Mouse (Mus musculus): ENCODE measurements at regions not wholly inside any gene's neighbourhood (a gene's known extent, or its start where the extent isn't known, plus 50 kb on each side); places are given as distances from the start of the nearest gene placed in this dataset.
"Not testable (repeated sequence)": the region's sequence is repeated elsewhere in the genome, so short reads cannot be mapped to it uniquely, and the experiment has no call there.

DNA sequence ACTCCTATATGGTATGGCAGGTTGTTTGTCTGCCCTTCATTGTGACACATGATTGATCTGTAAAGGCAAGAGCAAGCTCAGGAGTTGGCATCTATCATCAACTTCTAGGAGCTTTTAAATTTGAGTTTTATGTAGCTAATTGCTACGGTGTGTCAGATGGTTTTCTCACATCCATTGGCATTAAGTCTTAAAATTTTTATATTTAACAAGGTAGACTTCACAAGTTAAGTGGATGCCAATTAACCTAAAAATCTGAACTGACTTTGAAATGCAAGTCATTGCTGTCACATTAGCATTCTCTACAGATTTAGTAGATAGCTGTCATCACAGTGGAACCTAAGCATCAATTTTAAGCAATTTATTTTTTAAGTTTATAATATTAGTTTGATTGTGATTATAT, 345.5 kb downstream of the Hdgfl1 start:
- no peak overlapping the region for H3K4me3 ChIP-seq
- H3K9me3 ChIP-seq = no peaks in the 10 kb centered on the region
- no peak overlapping the region for H3K4me2 ChIP-seq (replicated peaks)
- H3K27ac ChIP-seq (replicated peaks) = no peak overlapping the region
- 0 out of 2 replicates have a peak, but pooled peaks cover 2% of the 10 kb centered on the region for H3K4me1 ChIP-seq
- H3K36me3 ChIP-seq = no peaks in the 10 kb centered on the region
- H3K9ac ChIP-seq (replicated peaks) = no peak overlapping the region
- peak; percentile 53 for ATAC-seq (replicated peaks)
- H3K27me3 ChIP-seq = no peaks in the 10 kb centered on the region
- 37% methylated on average over 1 of the region's 1 CpGs for WGBS

- no peak overlapping the region for H3K4me2 ChIP-seq (replicated peaks)
- H3K27me3 ChIP-seq = no peaks in the 10 kb centered on the region
- no peaks in the 10 kb centered on the region for H3K4me1 ChIP-seq
- no peak for ATAC-seq (replicated peaks)
- no peaks in the 10 kb centered on the region for H3K36me3 ChIP-seq
- H3K9me3 ChIP-seq = no peaks in the 10 kb centered on the region
- H3K4me3 ChIP-seq = no peak overlapping the region
- H3K9ac ChIP-seq (replicated peaks) = no peak overlapping the region
- H3K27ac ChIP-seq (replicated peaks) = no peak overlapping the region
Measured at GRCm38 (mm10) chr13:26405757-26406156, 364.2 kb downstream of the Hdgfl1 start.

- Histone ChIP-seq H3K9ac (replicated peaks) (no peak overlapping the region), H3K4me3 (no peak overlapping the region), H3K9me3 (no peaks in the 10 kb centered on the region), H3K27ac (replicated peaks) (no peak overlapping the region), H3K27me3 (no peaks in the 10 kb centered on the region), H3K4me2 (replicated peaks) (no peak overlapping the region), H3K36me3 (no peaks in the 10 kb centered on the region), H3K4me1 (no peaks in the 10 kb centered on the region)
- no peak for ATAC-seq (replicated peaks)
- 93% methylated on average over 2 of the region's 2 CpGs for WGBS
Measured at GRCm38 (mm10) chr13:26404707-26405106, 365.3 kb downstream of the Hdgfl1 start.

DNA sequence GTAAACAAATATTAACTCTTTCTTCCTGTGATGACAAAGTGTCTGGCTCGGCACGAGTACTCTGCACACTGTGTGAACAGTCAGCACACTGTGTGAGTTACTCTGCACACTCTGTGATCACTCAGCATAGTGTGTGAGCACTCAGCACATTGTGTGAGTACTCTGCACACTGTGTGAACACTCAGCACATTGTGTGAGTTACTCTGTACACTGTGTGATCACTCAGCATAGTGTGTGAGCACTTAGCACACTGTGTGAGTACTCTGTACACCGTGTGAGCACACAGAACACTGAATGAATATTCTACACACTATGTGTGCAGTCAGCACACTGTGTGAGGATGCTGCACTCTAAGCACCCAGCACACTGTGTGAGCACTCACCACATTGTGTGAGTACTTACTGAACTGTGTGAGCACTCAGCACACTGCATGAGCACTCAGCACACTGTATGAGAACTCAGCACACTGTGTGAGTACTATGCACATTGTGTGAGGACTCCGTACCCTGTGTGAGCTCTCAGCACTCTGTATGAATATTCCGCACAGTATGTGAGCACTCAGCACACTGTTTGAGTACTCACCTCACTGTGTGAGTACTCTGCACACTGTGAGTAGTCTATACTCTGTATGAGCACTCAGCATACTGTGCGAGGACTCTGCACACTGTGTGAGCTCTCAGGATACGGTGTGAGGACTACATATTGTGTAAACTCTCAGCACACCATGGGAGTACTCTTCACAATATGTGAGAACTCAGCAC, 381.9 kb downstream of the Hdgfl1 start:
- Histone ChIP-seq H3K9me3 (no peaks in the 10 kb centered on the region), H3K36me3 (no peaks in the 10 kb centered on the region), H3K27me3 (no peaks in the 10 kb centered on the region), H3K4me1 (no peaks in the 10 kb centered on the region), H3K27ac (replicated peaks) (no peak overlapping the region), H3K4me2 (replicated peaks) (no peak overlapping the region), H3K9ac (replicated peaks) (no peak overlapping the region), H3K4me3 (no peak overlapping the region)
- 93% methylated on average over 7 of the region's 7 CpGs for WGBS
- peak; percentile 66 for ATAC-seq (replicated peaks)

- ATAC-seq (replicated peaks) = no peak
- Histone ChIP-seq H3K4me1 (no peaks in the 10 kb centered on the region), H3K9ac (replicated peaks) (no peak overlapping the region), H3K4me2 (replicated peaks) (no peak overlapping the region), H3K9me3 (no peaks in the 10 kb centered on the region), H3K36me3 (no peaks in the 10 kb centered on the region), H3K27me3 (no peaks in the 10 kb centered on the region), H3K4me3 (no peak overlapping the region), H3K27ac (replicated peaks) (no peak overlapping the region)
- 49% methylated on average over 2 of the region's 2 CpGs for WGBS
Measured at GRCm38 (mm10) chr13:26382631-26383030, 387.3 kb downstream of the Hdgfl1 start.

GRCm38 (mm10) chr13:26382154-26382553, 387.8 kb downstream of the Hdgfl1 start:
- Histone ChIP-seq H3K36me3 (no peaks in the 10 kb centered on the region), H3K27ac (replicated peaks) (no peak overlapping the region), H3K9ac (replicated peaks) (no peak overlapping the region), H3K4me3 (no peak overlapping the region), H3K27me3 (no peaks in the 10 kb centered on the region), H3K9me3 (no peaks in the 10 kb centered on the region), H3K4me1 (no peaks in the 10 kb centered on the region), H3K4me2 (replicated peaks) (no peak overlapping the region)
- no peak for ATAC-seq (replicated peaks)
- 84% methylated on average over 2 of the region's 2 CpGs for WGBS

DNA sequence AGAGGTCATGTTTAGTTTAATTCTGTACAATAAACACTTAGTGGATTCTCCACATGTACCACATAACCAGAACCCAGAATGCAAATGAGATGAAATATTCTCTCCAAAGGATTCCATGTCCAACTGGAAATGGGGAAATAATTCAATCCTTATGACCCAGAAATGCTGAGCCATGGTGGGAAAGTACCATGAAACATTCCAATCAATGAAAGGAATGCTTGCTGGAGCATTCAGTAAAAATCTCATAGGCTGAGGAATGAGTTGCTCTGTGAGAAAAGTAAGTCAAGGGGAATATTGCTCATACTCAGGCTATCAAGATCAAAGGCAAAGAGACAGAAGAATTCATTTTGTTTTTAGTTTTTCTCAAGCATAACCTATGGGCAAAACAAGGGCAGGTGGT, 394.4 kb downstream of the Hdgfl1 start:
- Histone ChIP-seq H3K4me2 (replicated peaks) (no peak overlapping the region), H3K27me3 (no peaks in the 10 kb centered on the region), H3K27ac (replicated peaks) (no peak overlapping the region), H3K9me3 (no peaks in the 10 kb centered on the region), H3K4me1 (no peaks in the 10 kb centered on the region), H3K4me3 (no peak overlapping the region), H3K9ac (replicated peaks) (no peak overlapping the region), H3K36me3 (no peaks in the 10 kb centered on the region)
- ATAC-seq (replicated peaks) = no peak

- not testable (repeated sequence) for ATAC-seq (replicated peaks); H3K4me3 ChIP-seq
- WGBS = 86% methylated on average over 6 of the region's 6 CpGs
Measured at GRCm38 (mm10) chr13:26365911-26366310, 404.1 kb downstream of the Hdgfl1 start.

GRCm38 (mm10) chr13:26356341-26356740, 413.6 kb downstream of the Hdgfl1 start:
- Histone ChIP-seq H3K36me3 (no peaks in the 10 kb centered on the region), H3K4me2 (replicated peaks) (no peak overlapping the region), H3K4me1 (no peaks in the 10 kb centered on the region), H3K27ac (replicated peaks) (no peak overlapping the region), H3K4me3 (no peak overlapping the region), H3K9ac (replicated peaks) (no peak overlapping the region), H3K27me3 (no peaks in the 10 kb centered on the region), H3K9me3 (no peaks in the 10 kb centered on the region)
- no peak for ATAC-seq (replicated peaks)
- WGBS = 71% methylated on average over 3 of the region's 3 CpGs

More at GRCm38 (mm10) chr13:26365911-26366310, 404.1 kb downstream of the Hdgfl1 start:
- not testable (repeated sequence) for H3K9ac ChIP-seq (replicated peaks); H3K27me3 ChIP-seq; H3K27ac ChIP-seq (replicated peaks); H3K4me1 ChIP-seq; H3K36me3 ChIP-seq; H3K4me2 ChIP-seq (replicated peaks); H3K9me3 ChIP-seq

- ATAC-seq (replicated peaks) = no peak
- no peaks in the 10 kb centered on the region for H3K9me3 ChIP-seq
- no peak overlapping the region for H3K9ac ChIP-seq (replicated peaks)
- no peak overlapping the region for H3K4me3 ChIP-seq
- no peaks in the 10 kb centered on the region for H3K27me3 ChIP-seq
- H3K4me2 ChIP-seq (replicated peaks) = no peak overlapping the region
- H3K4me1 ChIP-seq = no peaks in the 10 kb centered on the region
- H3K36me3 ChIP-seq = no peaks in the 10 kb centered on the region
- H3K27ac ChIP-seq (replicated peaks) = no peak overlapping the region
Measured at GRCm38 (mm10) chr13:26354421-26354820, 415.5 kb downstream of the Hdgfl1 start.

GRCm38 (mm10) chr13:26350510-26350909, 419.5 kb downstream of the Hdgfl1 start:
- no peak overlapping the region for H3K9ac ChIP-seq (replicated peaks)
- 91% methylated on average over 3 of the region's 3 CpGs for WGBS
- no peaks in the 10 kb centered on the region for H3K36me3 ChIP-seq
- no peak overlapping the region for H3K27ac ChIP-seq (replicated peaks)
- no peaks in the 10 kb centered on the region for H3K4me1 ChIP-seq
- no peaks in the 10 kb centered on the region; the same call in 1 of the 2 replicates for H3K9me3 ChIP-seq
- H3K4me2 ChIP-seq (replicated peaks) = no peak overlapping the region
- no peak for ATAC-seq (replicated peaks)
- H3K27me3 ChIP-seq = no peaks in the 10 kb centered on the region
- no peak overlapping the region for H3K4me3 ChIP-seq

DNA sequence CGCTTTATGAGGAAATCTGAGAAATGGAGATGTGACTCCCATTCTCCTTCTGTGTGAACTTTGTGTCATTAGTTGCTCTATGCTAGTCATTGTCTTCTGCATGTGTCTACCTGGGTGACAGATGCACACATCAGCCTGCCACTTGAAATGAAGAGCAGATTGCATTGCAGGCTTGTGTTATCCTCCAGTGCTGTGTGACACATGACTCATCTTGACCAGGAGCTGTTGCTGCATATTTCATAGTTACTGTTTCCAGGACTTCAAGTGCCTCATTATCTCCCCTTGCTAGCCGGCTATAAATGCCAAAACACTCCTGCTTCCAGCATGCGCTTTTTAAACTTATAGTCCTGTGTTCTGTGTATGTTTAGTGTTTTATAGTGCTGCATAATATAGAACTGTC, 431.2 kb downstream of the Hdgfl1 start:
- H3K9ac ChIP-seq (replicated peaks) = no peak overlapping the region
- no peaks in the 10 kb centered on the region for H3K9me3 ChIP-seq
- H3K36me3 ChIP-seq = no peaks in the 10 kb centered on the region
- WGBS = 59% methylated on average over 3 of the region's 3 CpGs
- H3K4me2 ChIP-seq (replicated peaks) = no peak overlapping the region
- H3K4me3 ChIP-seq = no peak overlapping the region
- ATAC-seq (replicated peaks) = no peak
- H3K27me3 ChIP-seq = no peaks in the 10 kb centered on the region
- no peak overlapping the region for H3K27ac ChIP-seq (replicated peaks)
- no peaks in the 10 kb centered on the region for H3K4me1 ChIP-seq

GRCm38 (mm10) chr13:26325066-26325465, 444.9 kb downstream of the Hdgfl1 start:
- Histone ChIP-seq H3K27ac (replicated peaks) (no peak overlapping the region), H3K4me3 (no peak overlapping the region), H3K9me3 (no peaks in the 10 kb centered on the region), H3K36me3 (no peaks in the 10 kb centered on the region), H3K27me3 (no peaks in the 10 kb centered on the region), H3K4me1 (no peaks in the 10 kb centered on the region), H3K9ac (replicated peaks) (no peak overlapping the region), H3K4me2 (replicated peaks) (no peak overlapping the region)
- no peak; the same call in 1 of the 2 replicates for ATAC-seq (replicated peaks)
- 81% methylated on average over 3 of the region's 3 CpGs for WGBS
